Mouse (Mus musculus) stomach, postnatal 0 days (tissue): ENCODE results near the gene Alg1.

ENCODE experiments used
- CTCF ChIP-seq: IDR thresholded peaks from 2 replicates; pipeline ENCODE4 v1.5.1; 2016; ENCODE audit warnings: antibody characterized with exemption, low read depth, mild to moderate bottlenecking, moderate library complexity
- EP300 ChIP-seq: optimal IDR thresholded peaks from 2 replicates; pipeline ENCODE3; 2016; ENCODE audit warnings: antibody characterized with exemption

DNA sequence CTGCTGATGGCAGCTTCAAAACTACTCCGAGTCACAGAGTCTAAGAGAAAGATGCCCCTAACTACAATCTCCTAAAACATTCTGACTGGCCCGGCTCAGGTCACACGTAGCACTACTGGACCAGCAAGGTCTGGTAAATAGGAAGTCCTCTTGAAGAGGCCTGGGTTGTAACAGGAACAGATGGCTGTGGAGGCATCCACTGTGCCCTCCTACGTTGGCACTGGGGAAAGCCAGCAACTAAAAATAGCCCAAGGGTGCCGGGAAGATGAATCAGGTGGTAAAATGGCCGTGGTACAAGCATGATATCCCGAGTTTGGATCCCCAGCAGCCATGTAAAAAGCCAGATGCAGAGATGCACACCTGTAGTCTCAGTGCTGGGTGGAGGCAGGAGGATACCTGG is 47.2 kb upstream of the Alg1 start:
- no peak for TF ChIP-seq CTCF
- TF ChIP-seq EP300: no peak
